Mouse (Mus musculus) midbrain, embryonic 16.5 days (tissue): ENCODE data around the gene Acsl5. TPM values are rescaled to one million over a fixed set of nuclear protein-coding genes. Genes with fewer than 3 reads are reported as not detected.

ENCODE experiments used
- ATAC-seq: fragments of 200-750 bp; cut with Nextera tagmentation; 2 replicates; pipeline ENCODE4 v1.8.0; 2017; ENCODE audit warnings: moderate TSS enrichment
- H3K27ac ChIP-seq: fragments of 300-500 bp; sonication (generic); 2 replicates; pipeline ENCODE4 v1.5.1; 2014; ENCODE audit warnings: mild to moderate bottlenecking, low read length, mixed read lengths
- H3K27me3 ChIP-seq: fragments of 300-500 bp; sonication (generic); 2 replicates; pipeline ENCODE4 v1.6.1; 2014; ENCODE audit warnings: low read depth, low read length, mixed read lengths; ENCODE audit not compliant: control insufficient read depth, insufficient read depth
- H3K36me3 ChIP-seq: fragments of 300-500 bp; sonication (generic); 2 replicates; pipeline ENCODE4 v1.6.1; 2014; ENCODE audit warnings: mild to moderate bottlenecking, low read length, moderate library complexity, mixed read lengths; ENCODE audit not compliant: control insufficient read depth, insufficient read depth
- H3K4me1 ChIP-seq: fragments of 300-500 bp; sonication (generic); 2 replicates; pipeline ENCODE4 v1.6.1; 2014; ENCODE audit warnings: mild to moderate bottlenecking, low read length, mixed read lengths; ENCODE audit not compliant: control insufficient read depth, insufficient read depth
- H3K4me2 ChIP-seq: fragments of 300-500 bp; sonication (generic); 2 replicates; pipeline ENCODE4 v1.6.1; 2014; ENCODE audit warnings: mild to moderate bottlenecking, low read length, mixed read lengths
- H3K4me3 ChIP-seq: fragments of 300-500 bp; sonication (generic); 2 replicates; pipeline ENCODE4 v1.5.1; 2014; ENCODE audit warnings: low read depth, mild to moderate bottlenecking, low read length, moderate library complexity, mixed read lengths
- H3K9ac ChIP-seq: fragments of 300-500 bp; sonication (generic); 2 replicates; pipeline ENCODE4 v1.6.1; 2014; ENCODE audit warnings: low read depth, low read length, mixed read lengths
- H3K9me3 ChIP-seq: fragments of 300-500 bp; sonication (generic); replicated peaks from 2 replicates; pipeline ENCODE4 v1.6.1; 2014; ENCODE audit warnings: mild to moderate bottlenecking, low read length, mixed read lengths; ENCODE audit not compliant: control insufficient read depth, poor library complexity, severe bottlenecking
- WGBS: fragments of 180-500 bp; shearing (Covaris S2); extraction: QIAGEN DNeasy Blood & Tissue Kit; methylation state at CpG from one replicate; pipeline ENCODE4 v1.1.7; 2014; 5-methylcytosine and 5-hydroxymethylcytosine counted together
- polyA plus RNA-seq: library from polyadenylated mRNA; unstranded; fragments of >200 nt; fragmentation: Nextera tagmentation; extraction: Ambion mirVana; gene quantifications from 2 replicates; pipeline ENCODE4 v1.2.1, GENCODE M21; 2015

Acsl5 gene
- polyA plus RNA-seq, 1 experiment from 2014 or later = 14.7 TPM

- H3K36me3 ChIP-seq = peaks cover 5% of the 10 kb centered on the region; the same call in 1 of the 2 replicates
- no peaks in the 10 kb centered on the region for H3K27me3 ChIP-seq
- no peaks in the 10 kb centered on the region for H3K9me3 ChIP-seq
- no peak overlapping the region for H3K27ac ChIP-seq
- no peaks in the 10 kb centered on the region for H3K4me1 ChIP-seq
- no peak overlapping the region for H3K4me3 ChIP-seq
- no peak overlapping the region for H3K4me2 ChIP-seq
- ATAC-seq = no peak
- H3K9ac ChIP-seq = no peak overlapping the region
Observed at GRCm38 (mm10) chr19:55288974-55289373, 37.2 kb downstream of the Acsl5 start.

- no peaks in the 10 kb centered on the region for H3K27me3 ChIP-seq
- no peak overlapping the region for H3K27ac ChIP-seq
- no peak overlapping the region for H3K9ac ChIP-seq
- no peak overlapping the region for H3K4me3 ChIP-seq
- peaks cover 5% of the 10 kb centered on the region; the same call in 1 of the 2 replicates for H3K36me3 ChIP-seq
- no peaks in the 10 kb centered on the region for H3K4me1 ChIP-seq
- no peak for ATAC-seq
- WGBS = 90% methylated on average over 2 of the region's 2 CpGs
- no peaks in the 10 kb centered on the region for H3K9me3 ChIP-seq
- H3K4me2 ChIP-seq = no peak overlapping the region
Observed at GRCm38 (mm10) chr19:55290621-55291270, 39.0 kb downstream of the Acsl5 start.

- Histone ChIP-seq H3K36me3 (peaks cover 5% of the 10 kb centered on the region; the same call in 1 of the 2 replicates), H3K4me1 (no peaks in the 10 kb centered on the region), H3K27ac (no peak overlapping the region), H3K9ac (no peak overlapping the region), H3K27me3 (no peaks in the 10 kb centered on the region), H3K9me3 (no peaks in the 10 kb centered on the region), H3K4me2 (no peak overlapping the region), H3K4me3 (no peak overlapping the region)
- ATAC-seq = no peak
- WGBS = 83% methylated on average over 2 of the region's 2 CpGs
Observed at GRCm38 (mm10) chr19:55292210-55292850, 40.6 kb downstream of the Acsl5 start.

- no peak for ATAC-seq
- no peak overlapping the region for H3K9ac ChIP-seq
- peaks cover 7% of the 10 kb centered on the region for H3K36me3 ChIP-seq
- H3K4me2 ChIP-seq = no peak overlapping the region
- H3K4me3 ChIP-seq = no peak overlapping the region
- no peaks in the 10 kb centered on the region for H3K9me3 ChIP-seq
- no peak overlapping the region for H3K27ac ChIP-seq
- H3K27me3 ChIP-seq = no peaks in the 10 kb centered on the region
- no peaks in the 10 kb centered on the region for H3K4me1 ChIP-seq
- 22% methylated on average over 4 of the region's 4 CpGs for WGBS
Observed at GRCm38 (mm10) chr19:55293175-55293574, 41.4 kb downstream of the Acsl5 start.

DNA sequence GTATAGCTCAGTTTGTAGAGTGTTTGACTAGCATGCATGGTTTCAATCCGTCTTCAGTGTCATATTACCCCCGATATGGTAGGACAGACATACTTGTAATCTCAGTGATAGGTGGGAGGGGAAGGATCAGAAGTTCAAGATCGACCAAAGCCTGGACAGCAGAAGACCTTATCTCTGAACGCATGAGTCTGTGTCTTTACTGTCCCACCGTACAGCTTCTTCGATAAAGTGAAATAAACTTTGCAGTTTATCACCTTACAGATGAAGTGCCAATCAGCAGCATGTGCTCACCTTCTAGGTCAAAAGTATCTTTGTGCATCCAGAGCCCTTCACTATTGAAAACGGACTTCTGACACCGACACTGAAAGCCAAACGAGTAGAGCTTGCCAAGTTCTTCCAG lies 43.3 kb downstream of the Acsl5 start:
- H3K27ac ChIP-seq = no peak overlapping the region
- no peaks in the 10 kb centered on the region for H3K27me3 ChIP-seq
- no peak overlapping the region for H3K4me3 ChIP-seq
- no peak overlapping the region for H3K9ac ChIP-seq
- peaks cover 7% of the 10 kb centered on the region for H3K36me3 ChIP-seq
- no peak overlapping the region for H3K4me2 ChIP-seq
- ATAC-seq = no peak
- WGBS = 92% methylated on average over 9 of the region's 9 CpGs
- no peaks in the 10 kb centered on the region for H3K9me3 ChIP-seq
- no peaks in the 10 kb centered on the region for H3K4me1 ChIP-seq

DNA sequence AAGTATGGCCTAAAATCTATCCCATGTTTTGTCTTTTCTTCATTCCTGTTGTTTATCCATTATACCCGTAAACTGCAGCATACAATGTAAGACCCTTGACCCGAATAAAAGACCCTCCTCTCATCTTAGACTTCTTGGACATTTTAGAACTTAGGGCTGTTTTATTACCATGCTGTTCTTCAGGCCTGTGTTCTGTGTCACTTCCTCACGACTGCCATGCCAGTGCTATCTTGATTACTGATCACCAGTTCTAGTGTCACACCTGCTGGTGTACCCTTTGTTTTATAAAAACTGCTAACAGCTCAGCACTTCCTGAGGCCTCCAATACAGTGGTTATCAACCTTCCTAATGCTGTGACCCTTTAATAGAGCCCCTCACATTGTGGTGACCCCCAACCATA lies 43.8 kb downstream of the Acsl5 start:
- no peak for ATAC-seq
- H3K9me3 ChIP-seq = no peaks in the 10 kb centered on the region
- H3K27ac ChIP-seq = no peak overlapping the region
- no peak overlapping the region for H3K4me3 ChIP-seq
- H3K4me1 ChIP-seq = no peaks in the 10 kb centered on the region
- H3K36me3 ChIP-seq = peaks cover 9% of the 10 kb centered on the region
- WGBS = 91% methylated on average over 3 of the region's 3 CpGs
- H3K27me3 ChIP-seq = no peaks in the 10 kb centered on the region
- H3K4me2 ChIP-seq = no peak overlapping the region
- no peak overlapping the region for H3K9ac ChIP-seq

GRCm38 (mm10) chr19:55296301-55296700 lies 44.6 kb downstream of the Acsl5 start:
- Histone ChIP-seq H3K4me3 (no peak overlapping the region), H3K9ac (no peak overlapping the region), H3K36me3 (peaks cover 14% of the 10 kb centered on the region), H3K4me2 (no peak overlapping the region), H3K4me1 (no peaks in the 10 kb centered on the region), H3K27me3 (no peaks in the 10 kb centered on the region), H3K9me3 (no peaks in the 10 kb centered on the region), H3K27ac (no peak overlapping the region)
- WGBS = 80% methylated on average over 2 of the region's 2 CpGs
- ATAC-seq = no peak

- no peaks in the 10 kb centered on the region for H3K27me3 ChIP-seq
- H3K4me2 ChIP-seq = no peak overlapping the region
- 97% methylated on average over 2 of the region's 2 CpGs for WGBS
- peaks cover 21% of the 10 kb centered on the region for H3K36me3 ChIP-seq
- H3K9ac ChIP-seq = no peak overlapping the region
- H3K4me1 ChIP-seq = no peaks in the 10 kb centered on the region
- no peak overlapping the region for H3K27ac ChIP-seq
- H3K4me3 ChIP-seq = no peak overlapping the region
- ATAC-seq = no peak
- H3K9me3 ChIP-seq = no peaks in the 10 kb centered on the region
Observed at GRCm38 (mm10) chr19:55297489-55297888, 45.8 kb downstream of the Acsl5 start.

DNA sequence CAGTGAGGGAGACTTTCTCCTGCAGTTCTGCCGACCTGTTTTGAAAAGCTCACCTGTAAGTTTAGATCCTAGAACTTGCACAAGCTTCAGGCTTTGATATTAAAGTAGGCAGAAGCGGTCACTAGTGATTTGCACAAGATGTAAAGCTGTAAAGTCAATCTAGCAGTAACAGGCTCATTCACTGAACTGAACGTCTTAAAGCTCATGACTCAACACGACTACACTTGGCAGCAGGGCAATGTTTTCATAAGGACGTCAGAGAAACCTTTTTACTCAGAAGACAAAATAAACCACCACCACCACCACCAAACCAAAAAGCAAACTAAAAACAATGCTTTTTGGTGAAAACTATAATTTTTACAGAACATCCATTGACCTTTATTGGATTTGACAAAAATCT lies 46.2 kb downstream of the Acsl5 start:
- Histone ChIP-seq H3K4me1 (no peaks in the 10 kb centered on the region), H3K36me3 (peaks cover 21% of the 10 kb centered on the region), H3K4me3 (no peak overlapping the region), H3K9ac (no peak overlapping the region), H3K9me3 (no peaks in the 10 kb centered on the region), H3K4me2 (no peak overlapping the region), H3K27me3 (no peaks in the 10 kb centered on the region), H3K27ac (no peak overlapping the region)
- ATAC-seq = no peak
- WGBS = 89% methylated on average over 5 of the region's 5 CpGs
